Mouse (Mus musculus): ENCODE measurements around the gene Dusp9. TPM values are rescaled to one million over a fixed set of nuclear protein-coding genes. Genes with fewer than 3 reads are reported as not detected.

Gene Dusp9
- not detected in 2 replicates for total RNA-seq (2015; ENCODE audit: low replicate concordance)
- total RNA-seq (2017; ENCODE audit: low replicate concordance) = not detected in 2 replicates

GRCm38 (mm10) chrX:73639255-73639675 is at the start of gene Dusp9:
TSS of gene Dusp9 (plus strand) at chrX:73639419.
- ATAC-seq (replicated peaks; ENCODE audit: low FRiP score, poor library complexity, severe bottlenecking) = peak; percentile 25; the same call in 1 of the 2 replicates

GRCm38 (mm10) chrX:73593212-73593611 is 46.0 kb upstream of the Dusp9 start:
- peak; percentile 75 for ATAC-seq (replicated peaks; ENCODE audit: low FRiP score, poor library complexity, severe bottlenecking)

- no peak for ATAC-seq (replicated peaks; ENCODE audit: low FRiP score, poor library complexity, severe bottlenecking)
Measured at GRCm38 (mm10) chrX:73594451-73595121, 44.6 kb upstream of the Dusp9 start.

- ATAC-seq (replicated peaks; ENCODE audit: low FRiP score, poor library complexity, severe bottlenecking) = no peak
Measured at GRCm38 (mm10) chrX:73595297-73595938, 43.8 kb upstream of the Dusp9 start.

GRCm38 (mm10) chrX:73601456-73601855 is 37.8 kb upstream of the Dusp9 start:
- ATAC-seq (replicated peaks; ENCODE audit: low FRiP score, poor library complexity, severe bottlenecking) = no peak

- no peak for ATAC-seq (replicated peaks; ENCODE audit: low FRiP score, poor library complexity, severe bottlenecking)
Measured at GRCm38 (mm10) chrX:73613665-73614064, 25.6 kb upstream of the Dusp9 start.

- ATAC-seq (replicated peaks; ENCODE audit: low FRiP score, poor library complexity, severe bottlenecking) = no peak
Measured at GRCm38 (mm10) chrX:73615876-73616275, 23.3 kb upstream of the Dusp9 start.

- ATAC-seq (replicated peaks; ENCODE audit: low FRiP score, poor library complexity, severe bottlenecking) = no peak
Measured at GRCm38 (mm10) chrX:73619401-73619800, 19.8 kb upstream of the Dusp9 start.

GRCm38 (mm10) chrX:73619890-73620289 is 19.3 kb upstream of the Dusp9 start:
- ATAC-seq (replicated peaks; ENCODE audit: low FRiP score, poor library complexity, severe bottlenecking) = no peak

GRCm38 (mm10) chrX:73626981-73627380 is 12.2 kb upstream of the Dusp9 start:
- no peak for ATAC-seq (replicated peaks; ENCODE audit: low FRiP score, poor library complexity, severe bottlenecking)

GRCm38 (mm10) chrX:73635425-73635824 is 3.8 kb upstream of the Dusp9 start:
- no peak for ATAC-seq (replicated peaks; ENCODE audit: low FRiP score, poor library complexity, severe bottlenecking)

GRCm38 (mm10) chrX:73637415-73637814 is 1.8 kb upstream of the Dusp9 start:
- ATAC-seq (replicated peaks; ENCODE audit: low FRiP score, poor library complexity, severe bottlenecking) = no peak

GRCm38 (mm10) chrX:73639901-73640469 is 766 bp downstream of the Dusp9 start:
- no peak for ATAC-seq (replicated peaks; ENCODE audit: low FRiP score, poor library complexity, severe bottlenecking)

GRCm38 (mm10) chrX:73645121-73645520 is 5.9 kb downstream of the Dusp9 start:
- ATAC-seq (replicated peaks; ENCODE audit: low FRiP score, poor library complexity, severe bottlenecking) = no peak

- no peak for ATAC-seq (replicated peaks; ENCODE audit: low FRiP score, poor library complexity, severe bottlenecking)
Measured at GRCm38 (mm10) chrX:73650869-73651268, 11.7 kb downstream of the Dusp9 start.

GRCm38 (mm10) chrX:73653392-73653791 is 14.2 kb downstream of the Dusp9 start:
- no peak for ATAC-seq (replicated peaks; ENCODE audit: low FRiP score, poor library complexity, severe bottlenecking)

- peak; percentile 79 for ATAC-seq (replicated peaks; ENCODE audit: low FRiP score, poor library complexity, severe bottlenecking)
Measured at GRCm38 (mm10) chrX:73654177-73654576, 15.0 kb downstream of the Dusp9 start.

- ATAC-seq (replicated peaks; ENCODE audit: low FRiP score, poor library complexity, severe bottlenecking) = no peak
Measured at GRCm38 (mm10) chrX:73655529-73655928, 16.3 kb downstream of the Dusp9 start.

- ATAC-seq (replicated peaks; ENCODE audit: low FRiP score, poor library complexity, severe bottlenecking) = no peak
Measured at GRCm38 (mm10) chrX:73658391-73658790, 19.2 kb downstream of the Dusp9 start.

- no peak for ATAC-seq (replicated peaks; ENCODE audit: low FRiP score, poor library complexity, severe bottlenecking)
Measured at GRCm38 (mm10) chrX:73658936-73659574, 19.8 kb downstream of the Dusp9 start.
